Mouse (Mus musculus): Measurements from ENCODE around the gene Timm17a.

Gene Timm17a

DNA sequence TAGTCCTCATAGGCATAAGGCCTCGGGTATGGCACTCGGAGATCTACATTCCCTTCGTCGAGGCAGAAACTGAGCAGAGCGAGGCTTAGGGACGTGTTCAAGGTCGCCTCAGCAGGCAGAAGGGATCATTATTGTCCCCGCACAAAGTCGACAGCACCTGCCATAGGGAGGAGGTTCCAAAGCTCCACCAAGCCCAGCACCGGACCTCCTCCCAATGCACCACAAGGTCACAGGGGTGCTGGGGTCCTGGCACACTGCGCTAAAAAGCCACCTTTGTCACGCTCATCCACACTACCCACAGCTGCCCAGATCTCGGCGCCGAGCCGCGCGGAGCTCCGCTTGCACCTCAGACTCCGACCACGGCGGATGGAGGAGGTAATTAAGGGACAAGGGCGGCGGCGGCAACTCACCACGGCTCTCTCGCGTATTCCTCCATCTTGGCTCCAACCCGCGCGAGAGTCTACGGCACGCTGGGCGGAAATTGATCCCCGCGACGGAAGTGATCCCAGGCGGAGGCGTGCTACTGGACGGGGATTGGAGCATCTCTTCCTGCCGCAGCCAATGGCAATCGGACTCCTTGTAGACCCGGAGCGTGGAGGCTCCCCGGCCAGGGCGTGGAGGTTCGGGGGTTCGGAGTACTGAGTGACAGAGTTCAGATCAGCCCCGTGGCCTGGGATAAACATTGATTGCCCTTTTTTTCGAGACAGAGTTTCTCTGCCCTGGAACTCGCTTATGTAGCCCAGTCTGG lies at the start of gene Timm17a:
Timm17a (minus strand) TSS at position 495 of the 748 bp plus-strand sequence.
- peak; percentile 89 for DNase-seq (ENCODE audit: low spot score)

DNA sequence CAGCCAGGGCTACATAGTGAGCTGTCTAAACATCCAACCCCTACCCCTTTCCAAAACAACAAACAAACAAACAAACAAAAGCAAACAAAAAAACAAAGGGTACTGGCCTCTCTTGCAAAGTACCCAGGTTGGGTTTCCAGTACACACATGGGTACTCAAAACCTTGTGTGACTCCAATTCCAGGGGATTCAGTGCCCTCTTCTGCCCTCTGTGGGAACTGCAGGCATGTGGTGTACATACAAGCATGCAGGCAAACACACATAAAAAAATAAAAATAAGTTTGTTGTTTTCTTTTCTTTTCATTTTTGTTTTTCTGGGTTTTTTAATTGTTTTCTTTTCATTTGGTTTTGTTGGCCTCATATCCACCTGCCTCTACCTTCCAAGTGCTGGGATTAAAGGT lies 48.5 kb upstream of the Timm17a start:
- no peak for DNase-seq (ENCODE audit: low spot score)

DNA sequence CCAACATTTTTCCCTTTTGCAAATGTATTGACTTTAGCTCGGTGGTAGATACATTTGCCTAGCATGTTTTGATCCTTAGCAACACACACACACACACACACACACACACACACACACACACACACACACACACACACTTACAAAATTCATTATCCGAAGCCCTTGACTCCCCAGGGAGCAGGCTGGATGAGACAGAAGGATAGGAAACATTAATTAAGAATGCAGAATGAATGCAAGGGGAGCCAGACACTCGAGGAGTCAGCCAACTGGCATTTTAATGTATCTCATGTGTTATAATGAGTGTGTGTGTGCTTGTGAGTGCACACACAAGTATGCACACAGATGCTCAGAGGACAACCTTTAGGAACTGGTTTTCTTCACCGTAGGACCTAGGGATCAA lies 47.9 kb upstream of the Timm17a start:
- no peak for DNase-seq (ENCODE audit: low spot score)

- no peak for DNase-seq (ENCODE audit: low spot score)
These were observed 45.5 kb upstream of the Timm17a start for GRCm38 (mm10) chr1:135359071-135359470.

DNA sequence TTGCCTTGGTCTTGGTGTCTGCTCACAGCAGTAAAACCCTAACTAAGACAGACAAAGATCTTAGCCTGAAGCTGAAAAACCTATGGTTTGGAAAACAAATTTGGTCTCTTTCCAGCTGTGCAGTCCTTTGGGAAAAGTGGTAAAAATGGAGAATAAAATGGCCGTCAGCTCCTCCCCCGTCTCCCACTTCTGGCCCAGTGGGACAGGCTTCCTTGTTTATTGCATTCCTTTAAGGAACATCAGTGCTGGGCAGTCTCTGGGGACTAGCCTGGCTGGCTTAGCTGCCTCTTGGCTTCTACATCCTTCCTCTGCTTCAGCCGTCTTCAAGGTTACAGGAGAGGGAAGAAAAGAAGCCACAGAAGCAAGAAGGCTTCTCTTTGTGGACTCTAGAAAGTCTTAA lies 38.4 kb upstream of the Timm17a start:
- no peak for DNase-seq (ENCODE audit: low spot score)

DNA sequence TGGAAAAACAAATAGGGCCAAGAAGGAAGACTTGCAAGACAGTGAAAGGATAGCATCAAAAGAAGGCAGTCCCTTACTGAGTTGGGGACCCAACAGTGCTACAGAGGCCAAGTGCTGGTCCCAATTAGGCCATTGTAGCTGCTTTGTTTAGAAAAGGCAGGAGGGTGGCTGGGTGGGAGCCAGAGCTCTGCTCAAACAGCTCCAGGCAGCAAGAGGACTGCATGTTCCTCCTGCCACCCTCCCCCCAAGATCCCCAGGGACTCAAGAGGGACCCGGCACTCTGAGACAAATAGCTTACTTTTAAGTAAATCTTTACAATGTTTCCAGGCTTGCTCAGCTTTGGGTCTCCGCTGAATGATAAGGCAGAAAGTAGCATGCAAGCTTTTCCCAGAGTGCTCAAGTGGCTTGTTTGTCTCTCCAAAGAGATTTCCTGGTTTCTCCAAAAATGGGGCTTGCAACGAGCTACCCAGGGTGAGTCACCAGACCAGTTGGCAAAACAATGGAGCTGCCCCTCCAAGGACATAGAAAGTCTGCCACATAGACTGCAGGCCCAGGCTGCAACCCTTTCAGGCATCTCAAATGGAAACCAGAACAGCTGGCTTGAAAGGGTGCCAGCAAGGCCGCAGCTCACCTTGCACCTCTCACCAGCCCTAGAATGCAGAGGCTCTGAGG lies 34.1 kb upstream of the Timm17a start:
- DNase-seq (ENCODE audit: low spot score): peak; percentile 37

GRCm38 (mm10) chr1:135346891-135347290 lies 33.3 kb upstream of the Timm17a start:
- no peak for DNase-seq (ENCODE audit: low spot score)

- DNase-seq (ENCODE audit: low spot score): no peak
These were observed 30.4 kb upstream of the Timm17a start for GRCm38 (mm10) chr1:135344026-135344425.

DNA sequence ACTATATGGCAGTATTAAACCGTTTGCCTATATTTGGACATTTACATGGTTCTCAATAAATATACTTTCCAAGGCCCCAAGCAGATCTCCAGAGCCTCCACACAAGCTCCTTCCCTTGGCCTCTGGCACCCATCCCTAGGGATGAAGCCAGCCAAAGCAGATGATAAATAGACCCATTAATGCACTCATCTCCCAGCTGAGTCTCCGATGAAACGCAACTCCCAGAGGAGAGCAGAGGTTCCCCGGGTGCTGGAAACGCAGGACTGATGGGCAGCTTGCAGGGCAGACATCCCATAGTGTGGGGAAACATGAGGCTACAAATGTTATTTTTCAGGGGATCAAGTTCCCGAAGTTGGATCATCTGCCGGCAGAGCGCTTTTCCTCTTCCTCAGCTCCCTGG lies 28.4 kb upstream of the Timm17a start:
- no peak for DNase-seq (ENCODE audit: low spot score)

- no peak for DNase-seq (ENCODE audit: low spot score)
These were observed 17.0 kb upstream of the Timm17a start for GRCm38 (mm10) chr1:135330578-135330977.

- DNase-seq (ENCODE audit: low spot score): no peak
These were observed 14.8 kb upstream of the Timm17a start for GRCm38 (mm10) chr1:135328368-135328767.

DNA sequence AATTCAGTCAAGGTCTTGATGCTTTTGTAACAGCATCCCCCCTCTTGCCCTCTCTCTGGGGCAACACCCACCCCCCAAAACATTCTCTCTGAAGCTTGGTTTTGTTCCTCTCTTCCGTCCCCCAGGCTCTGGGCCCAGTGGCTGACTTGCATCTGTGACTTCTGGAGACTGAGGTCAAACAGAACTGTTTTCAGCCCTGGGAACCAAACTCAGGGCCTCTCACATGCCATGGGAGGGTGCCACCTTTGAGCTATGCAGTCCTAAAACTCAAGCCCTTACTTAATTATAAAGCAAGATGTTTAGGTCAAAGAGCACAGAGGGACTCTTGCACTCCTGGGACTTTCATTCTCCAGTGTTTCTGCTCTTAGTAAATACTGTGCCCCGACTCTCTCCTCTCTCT lies 12.4 kb upstream of the Timm17a start:
- DNase-seq (ENCODE audit: low spot score): no peak

DNA sequence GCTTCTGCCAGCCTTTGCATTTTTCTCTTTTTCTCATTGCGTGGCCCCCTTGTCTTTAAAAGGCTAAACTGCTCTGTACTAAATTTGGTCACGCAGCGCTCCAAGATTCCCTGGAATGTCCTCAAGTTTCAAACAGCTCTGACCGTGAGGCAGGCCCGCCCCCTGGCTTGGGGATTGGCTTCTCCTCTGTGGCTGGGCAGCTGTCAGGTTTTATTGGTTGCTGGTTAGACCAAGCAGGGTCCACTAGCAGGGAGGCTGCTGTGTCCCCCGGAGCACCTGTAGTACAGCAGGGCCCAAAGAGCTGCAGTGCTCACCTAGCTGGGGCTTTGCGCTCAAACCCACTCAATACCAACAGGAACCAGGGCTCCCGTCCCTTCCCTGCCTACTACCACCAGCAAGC lies 11.0 kb upstream of the Timm17a start, which contains the start of gene Lmod1:
Lmod1 (plus strand) TSS at position 237 of the 400 bp plus-strand sequence.
- peak; percentile 52 for DNase-seq (ENCODE audit: low spot score)

DNA sequence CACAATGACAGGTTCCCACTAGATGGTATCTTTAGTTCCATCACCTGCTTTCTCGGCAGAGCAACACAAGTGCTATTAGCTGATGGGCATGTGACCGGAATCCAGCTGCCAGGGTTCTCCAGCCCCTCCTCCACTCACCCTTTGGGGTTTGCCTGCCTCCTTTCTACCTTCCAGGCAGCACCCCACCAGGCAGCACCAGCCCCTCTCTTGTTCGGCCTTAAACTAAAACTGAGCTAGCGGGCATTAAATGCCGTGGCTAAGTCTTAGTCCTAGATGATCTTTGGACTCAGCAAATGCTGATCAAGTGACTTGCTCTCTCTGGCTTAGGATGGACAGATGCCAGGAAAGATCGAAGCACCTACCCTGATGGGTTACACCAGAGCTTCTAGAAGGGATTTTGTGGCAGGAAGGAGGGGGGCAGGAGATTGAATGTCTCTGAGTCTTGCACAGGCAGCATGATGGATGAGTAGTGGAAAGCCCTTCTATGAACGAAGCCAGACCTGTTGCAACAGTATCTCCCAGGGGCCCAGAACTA lies 9.9 kb upstream of the Timm17a start:
- DNase-seq (ENCODE audit: low spot score): no peak

DNA sequence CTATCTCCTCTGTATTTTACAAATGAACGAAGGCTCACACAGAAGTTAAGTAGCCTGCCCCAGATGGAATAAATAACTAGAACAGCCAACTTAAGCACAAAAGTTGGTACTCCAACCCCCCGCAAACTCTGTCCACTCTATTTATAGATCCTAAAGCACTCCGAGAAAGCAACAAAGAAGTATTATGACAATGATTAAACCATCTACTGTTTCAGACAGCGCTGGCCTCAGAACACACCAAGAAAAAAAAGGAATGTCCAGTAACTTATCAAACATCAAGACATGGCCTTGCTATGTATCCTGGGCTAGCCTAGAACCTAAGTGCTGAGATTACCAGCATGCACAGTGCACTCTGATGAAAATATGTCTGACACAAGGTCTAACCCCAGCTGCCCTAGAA lies 1.4 kb downstream of the Timm17a start:
- DNase-seq (ENCODE audit: low spot score): no peak

- no peak for DNase-seq (ENCODE audit: low spot score)
These were observed 2.2 kb downstream of the Timm17a start for GRCm38 (mm10) chr1:135311356-135311755.

GRCm38 (mm10) chr1:135290908-135291307 lies 22.7 kb downstream of the Timm17a start:
- no peak for DNase-seq (ENCODE audit: low spot score)

- no peak for DNase-seq (ENCODE audit: low spot score)
These were observed 27.3 kb downstream of the Timm17a start for GRCm38 (mm10) chr1:135286311-135286710.

GRCm38 (mm10) chr1:135283826-135284291 lies 29.7 kb downstream of the Timm17a start, which contains the start of gene Rnpep:
Gene Rnpep, minus strand, starts transcription at chr1:135284084.
- DNase-seq (ENCODE audit: low spot score): peak; percentile 77

- no peak for DNase-seq (ENCODE audit: low spot score)
These were observed 30.2 kb downstream of the Timm17a start for GRCm38 (mm10) chr1:135283287-135283825.

DNA sequence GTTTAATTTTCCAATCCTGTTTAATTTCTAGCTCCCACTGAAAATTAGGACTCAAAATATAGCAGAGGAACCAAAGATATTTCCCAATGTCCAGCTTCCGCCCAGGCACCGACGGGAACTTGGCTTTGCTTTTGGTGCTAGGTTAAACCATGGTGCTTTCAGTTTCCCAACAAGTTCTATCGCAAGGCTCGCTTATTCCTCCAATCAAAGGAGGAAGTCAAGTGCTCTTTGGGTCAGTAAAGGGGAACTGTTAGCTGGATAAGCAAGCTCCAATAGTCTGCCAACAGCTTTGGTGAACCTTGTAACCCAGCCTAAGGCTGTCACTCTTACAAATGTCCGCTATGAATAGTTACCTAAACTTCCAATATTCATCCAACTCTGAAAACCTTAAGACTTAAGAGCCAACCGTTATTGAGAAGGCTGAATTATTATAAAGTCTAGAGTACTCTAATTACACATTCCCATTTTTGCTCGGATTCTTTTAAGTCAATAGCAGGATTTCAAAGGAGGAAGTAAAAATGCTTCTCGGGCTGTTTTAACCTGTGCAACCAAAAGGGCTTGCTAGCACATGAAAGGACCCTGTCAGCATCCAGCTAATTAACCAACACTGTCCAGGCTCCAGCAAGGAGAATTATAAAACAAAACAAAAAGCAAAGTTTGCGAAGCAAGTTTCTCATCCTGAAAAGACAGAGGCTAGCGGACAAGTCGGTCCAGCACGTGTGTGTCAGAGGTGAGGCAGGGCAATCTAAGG lies 30.9 kb downstream of the Timm17a start:
- DNase-seq (ENCODE audit: low spot score): no peak

DNA sequence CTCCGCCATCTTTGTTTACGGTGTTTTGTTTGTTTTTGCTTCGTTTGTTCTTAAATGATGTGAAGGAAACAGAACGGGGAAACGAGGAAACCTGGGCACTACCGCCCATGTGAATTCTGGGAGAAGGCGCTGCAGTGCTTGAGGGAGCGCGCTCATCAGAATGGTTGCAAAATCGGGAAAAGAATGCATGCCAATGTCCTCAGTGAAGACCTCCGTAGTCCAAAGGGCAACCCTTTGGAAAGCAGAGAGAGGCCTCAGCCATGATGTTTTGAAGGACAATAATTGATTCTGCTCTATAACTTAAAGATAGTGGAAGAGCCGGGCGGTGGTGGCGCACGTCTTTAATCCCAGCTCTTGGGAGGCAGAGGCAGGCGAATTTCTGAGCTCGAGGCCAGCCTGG lies 31.7 kb downstream of the Timm17a start:
- no peak for DNase-seq (ENCODE audit: low spot score)

Measured in ovary, postnatal 36 days (tissue).